Comparison of ENCODE assay signal across 16 mouse cellular contexts in the genomic region with DNA sequence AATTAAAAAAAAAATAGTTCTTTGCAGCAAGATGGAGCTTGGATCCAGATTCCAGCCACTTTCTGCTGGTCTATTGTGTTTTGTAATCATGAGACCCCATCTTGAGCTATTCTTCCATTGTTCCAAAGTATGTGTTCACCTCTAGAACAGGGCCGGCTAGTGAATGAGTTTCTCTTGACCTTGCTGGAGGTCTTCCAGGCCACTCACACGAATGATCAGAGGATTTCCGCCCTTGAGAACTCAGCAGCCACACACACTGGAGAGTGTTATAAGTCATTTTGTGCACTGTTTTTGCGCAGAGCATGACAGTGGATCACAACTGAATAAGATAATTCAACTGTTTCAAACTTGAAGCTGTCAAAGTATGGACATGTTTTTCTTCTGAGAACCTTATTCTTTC.
"Had no signal": no experiment of that assay in that cellular context is flagged by ENCODE, and none has a peak within 500 bp of the region (broad histone marks: within the 10 kb centered on the region; RNA-seq: fewer than 3 reads in every experiment).

No protein-coding gene starts in this region.

- DNase-seq: lung, adult 2 months; lung, postnatal 10 days; right cerebral cortex, postnatal 14 days; thymus, adult 2 months; thymus, postnatal 25 days had no signal

- H3K4me3 ChIP-seq: left cerebral cortex, adult 2 months; limb, embryonic 10.5 days; liver, embryonic 15.5 days; megakaryocyte, embryonic 14.5 days; midbrain, embryonic 15.5 days; neural tube, embryonic 13.5 days; stomach, embryonic 15.5 days had no signal

- H3K4me1 ChIP-seq: liver, embryonic 15.5 days; megakaryocyte, embryonic 14.5 days had no signal

- ATAC-seq: midbrain, embryonic 15.5 days had no signal

- H3K9me3 ChIP-seq: limb, embryonic 10.5 days; liver, embryonic 15.5 days; megakaryocyte, embryonic 14.5 days; midbrain, embryonic 15.5 days; neural tube, embryonic 13.5 days; stomach, embryonic 15.5 days had no signal

- H3K27ac ChIP-seq: kidney, postnatal 0 days; left cerebral cortex, adult 2 months; limb, embryonic 10.5 days; liver, embryonic 15.5 days; macrophage; midbrain, embryonic 15.5 days; neural tube, embryonic 13.5 days; stomach, embryonic 15.5 days had no signal

- H3K4me2 ChIP-seq: liver, embryonic 11.5 days; liver, embryonic 15.5 days; midbrain, embryonic 11.5 days; neural tube, embryonic 13.5 days; stomach, embryonic 15.5 days had no signal

- H3K36me3 ChIP-seq: limb, embryonic 10.5 days; liver, embryonic 15.5 days; midbrain, embryonic 15.5 days; neural tube, embryonic 13.5 days; stomach, embryonic 15.5 days had no signal

- H3K9ac ChIP-seq: liver, embryonic 15.5 days; midbrain, embryonic 15.5 days; neural tube, embryonic 13.5 days; stomach, embryonic 15.5 days had no signal

- H3K27me3 ChIP-seq: midbrain, embryonic 15.5 days; stomach, embryonic 15.5 days had no signal
